Mouse (Mus musculus): ENCODE measurements around the gene Kremen1.

- TF ChIP-seq POLR2A (IDR thresholded peaks at IDR 0.05; ENCODE audit: borderline replicate concordance, low read depth, low read length) (no peak), CTCF (IDR thresholded peaks at IDR 0.05; ENCODE audit: low read depth, low read length) (no peak; the same call in 1 of the 2 replicates)
Measured at GRCm38 (mm10) chr11:5160722-5161485, 100.5 kb downstream of the Kremen1 start.

Data from bone marrow macrophage, adult 2 months (primary cell).